Mouse (Mus musculus): ENCODE results near the gene Galnt18. TPM values are rescaled to one million over a fixed set of nuclear protein-coding genes. Genes with fewer than 3 reads are reported as not detected.

The Galnt18 gene
- polyA plus RNA-seq, 1 experiment from 2014 or later = 20.8 TPM

DNA sequence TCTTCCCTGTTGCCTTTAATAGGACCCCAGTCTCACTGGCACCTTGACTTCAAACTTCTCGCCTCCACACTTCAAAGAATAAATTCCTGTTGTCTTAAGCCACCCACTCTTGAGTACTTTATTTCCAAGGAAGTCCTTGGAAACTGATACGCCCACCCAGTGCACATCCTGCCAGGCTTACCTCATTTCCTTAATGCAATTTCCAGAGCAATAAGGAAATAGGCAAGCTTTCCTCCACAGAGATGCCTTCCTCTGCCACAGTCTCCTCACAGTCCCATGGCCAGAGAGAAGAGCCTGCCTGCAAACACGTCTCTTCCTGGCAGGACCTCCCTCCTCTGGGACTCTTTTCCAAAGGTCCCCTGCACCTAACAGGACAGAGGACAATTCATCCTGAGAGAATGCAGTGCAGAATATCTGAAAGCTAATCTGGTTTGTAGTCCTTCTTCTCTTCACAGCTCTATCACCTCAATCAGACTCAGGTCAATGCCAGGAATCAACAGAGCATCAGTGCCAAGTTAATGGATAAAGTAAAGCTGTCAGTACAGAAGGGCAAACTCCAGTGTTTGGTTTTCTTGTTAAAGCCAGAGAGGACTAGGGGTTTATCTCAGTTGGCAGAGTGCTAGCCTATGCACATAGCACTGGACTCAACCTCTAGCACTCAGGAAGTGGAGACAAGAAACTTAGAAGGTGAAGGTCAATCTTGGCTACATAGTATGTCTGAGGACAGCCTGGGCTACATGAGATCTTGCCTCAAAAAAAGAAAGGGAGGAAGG, 65.8 kb downstream of the Galnt18 start:
- H3K4me1 ChIP-seq (ENCODE audit: control insufficient read depth, insufficient read depth, low read length) = no peaks in the 10 kb centered on the region
- no peak overlapping the region for H3K9ac ChIP-seq (ENCODE audit: low read depth, low read length)
- WGBS = 82% methylated on average over 3 of the region's 3 CpGs
- no peak overlapping the region for H3K4me3 ChIP-seq (ENCODE audit: low read depth, low read length)
- H3K4me2 ChIP-seq (ENCODE audit: low read length) = no peak overlapping the region
- ATAC-seq = no peak
- no peaks in the 10 kb centered on the region for H3K36me3 ChIP-seq (ENCODE audit: control insufficient read depth, insufficient read depth, low read length)
- no peak overlapping the region for H3K27ac ChIP-seq (ENCODE audit: low read length)
- H3K27me3 ChIP-seq (ENCODE audit: control insufficient read depth, insufficient read depth, low read depth, low read length) = no peaks in the 10 kb centered on the region
- no peaks in the 10 kb centered on the region for H3K9me3 ChIP-seq (replicated peaks; ENCODE audit: control insufficient read depth, low read length, poor library complexity, severe bottlenecking)

DNA sequence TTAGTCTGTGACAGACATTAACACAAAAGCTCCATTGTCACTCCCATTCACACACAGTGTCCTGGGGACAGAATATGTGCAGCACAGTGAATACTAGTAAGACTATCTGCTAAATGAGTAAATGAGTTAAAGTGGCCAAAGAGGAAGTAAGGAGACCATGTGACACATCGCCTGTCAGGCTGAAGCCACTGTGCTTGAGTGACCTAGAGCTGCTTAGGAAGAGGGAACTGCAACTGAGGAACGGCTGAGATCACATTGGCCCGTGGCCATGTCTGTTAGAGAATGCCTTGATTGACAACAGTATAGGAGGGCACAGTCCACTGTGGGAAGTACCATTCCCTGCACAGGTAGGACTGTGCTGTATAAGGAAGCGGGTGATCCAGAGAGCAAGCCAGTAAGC, 67.0 kb downstream of the Galnt18 start:
- no peak overlapping the region for H3K4me3 ChIP-seq (ENCODE audit: low read depth, low read length)
- H3K27ac ChIP-seq (ENCODE audit: low read length) = no peak overlapping the region
- H3K27me3 ChIP-seq (ENCODE audit: control insufficient read depth, insufficient read depth, low read depth, low read length) = no peaks in the 10 kb centered on the region
- ATAC-seq = no peak
- no peak overlapping the region for H3K4me2 ChIP-seq (ENCODE audit: low read length)
- no peaks in the 10 kb centered on the region for H3K36me3 ChIP-seq (ENCODE audit: control insufficient read depth, insufficient read depth, low read length)
- no peaks in the 10 kb centered on the region for H3K4me1 ChIP-seq (ENCODE audit: control insufficient read depth, insufficient read depth, low read length)
- H3K9me3 ChIP-seq (replicated peaks; ENCODE audit: control insufficient read depth, low read length, poor library complexity, severe bottlenecking) = no peaks in the 10 kb centered on the region
- WGBS = 90% methylated on average over 4 of the region's 4 CpGs
- no peak overlapping the region for H3K9ac ChIP-seq (ENCODE audit: low read depth, low read length)

DNA sequence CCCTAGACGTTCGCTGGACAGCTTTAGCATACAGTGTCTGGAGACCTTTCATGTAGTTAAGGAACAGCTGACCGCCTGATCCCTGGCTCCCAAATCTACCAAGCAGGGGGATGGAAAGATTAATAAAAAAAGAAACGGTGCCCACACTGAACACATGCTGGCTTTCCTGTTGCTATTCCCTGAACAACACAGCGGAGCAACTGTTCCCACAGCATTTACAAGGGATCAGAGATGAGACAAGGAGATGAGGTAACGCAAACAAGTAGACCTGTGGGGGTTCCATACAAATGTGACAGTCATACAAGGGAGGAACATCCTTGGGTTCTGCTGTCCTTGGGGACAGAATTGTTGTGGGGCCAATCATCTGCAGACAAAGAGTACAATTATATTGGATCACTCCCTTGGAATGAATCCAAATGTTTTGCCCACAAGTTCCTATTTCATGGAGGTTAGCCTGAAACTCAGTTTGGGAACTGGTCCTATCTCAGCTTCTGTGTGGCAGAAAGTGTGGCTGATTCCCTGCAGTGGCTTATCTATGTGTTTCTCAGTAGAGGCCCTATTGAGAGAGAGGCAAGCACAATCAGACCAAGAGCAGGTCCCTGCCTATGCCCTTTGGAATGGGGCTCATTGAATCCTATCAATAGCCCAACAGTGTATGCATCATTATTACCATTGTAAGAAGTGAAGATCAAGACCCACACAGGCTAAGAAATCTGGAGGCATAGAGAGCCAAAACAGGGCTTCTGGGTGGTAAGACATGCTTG, 68.5 kb downstream of the Galnt18 start:
- ATAC-seq = no peak
- Histone ChIP-seq H3K27me3 (ENCODE audit: control insufficient read depth, insufficient read depth, low read depth, low read length) (no peaks in the 10 kb centered on the region), H3K9me3 (replicated peaks; ENCODE audit: control insufficient read depth, low read length, poor library complexity, severe bottlenecking) (no peaks in the 10 kb centered on the region), H3K4me2 (ENCODE audit: low read length) (no peak overlapping the region), H3K4me1 (ENCODE audit: control insufficient read depth, insufficient read depth, low read length) (no peaks in the 10 kb centered on the region), H3K9ac (ENCODE audit: low read depth, low read length) (no peak overlapping the region), H3K4me3 (ENCODE audit: low read depth, low read length) (no peak overlapping the region), H3K36me3 (ENCODE audit: control insufficient read depth, insufficient read depth, low read length) (no peaks in the 10 kb centered on the region), H3K27ac (ENCODE audit: low read length) (no peak overlapping the region)
- WGBS = 68% methylated on average over 6 of the region's 6 CpGs

DNA sequence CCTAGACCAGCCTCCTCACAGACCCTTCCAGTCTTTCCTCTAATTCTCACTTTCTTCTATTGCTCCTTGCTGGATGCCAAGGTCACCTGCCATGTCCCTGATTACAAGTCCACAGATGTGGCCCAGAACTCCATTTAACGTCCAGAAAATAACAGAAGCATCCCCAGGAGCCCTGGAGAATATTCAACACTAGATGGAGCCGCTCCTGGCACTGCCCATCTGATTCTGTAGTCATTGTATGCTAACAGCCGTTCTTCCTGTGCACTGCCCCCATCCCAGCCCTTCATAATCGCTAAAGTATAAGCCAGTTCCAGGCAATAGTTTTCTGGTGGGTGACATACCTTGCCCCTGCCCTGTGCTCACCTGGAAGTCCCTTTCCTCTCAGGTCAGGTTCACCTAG, 69.5 kb downstream of the Galnt18 start:
- H3K36me3 ChIP-seq (ENCODE audit: control insufficient read depth, insufficient read depth, low read length) = no peaks in the 10 kb centered on the region
- H3K27ac ChIP-seq (ENCODE audit: low read length) = no peak overlapping the region
- ATAC-seq = no peak
- no peaks in the 10 kb centered on the region for H3K4me1 ChIP-seq (ENCODE audit: control insufficient read depth, insufficient read depth, low read length)
- no peak overlapping the region for H3K4me3 ChIP-seq (ENCODE audit: low read depth, low read length)
- H3K4me2 ChIP-seq (ENCODE audit: low read length) = no peak overlapping the region
- no peaks in the 10 kb centered on the region for H3K27me3 ChIP-seq (ENCODE audit: control insufficient read depth, insufficient read depth, low read depth, low read length)
- no peaks in the 10 kb centered on the region for H3K9me3 ChIP-seq (replicated peaks; ENCODE audit: control insufficient read depth, low read length, poor library complexity, severe bottlenecking)
- WGBS = 42% methylated on average over 4 of the region's 4 CpGs
- no peak overlapping the region for H3K9ac ChIP-seq (ENCODE audit: low read depth, low read length)

DNA sequence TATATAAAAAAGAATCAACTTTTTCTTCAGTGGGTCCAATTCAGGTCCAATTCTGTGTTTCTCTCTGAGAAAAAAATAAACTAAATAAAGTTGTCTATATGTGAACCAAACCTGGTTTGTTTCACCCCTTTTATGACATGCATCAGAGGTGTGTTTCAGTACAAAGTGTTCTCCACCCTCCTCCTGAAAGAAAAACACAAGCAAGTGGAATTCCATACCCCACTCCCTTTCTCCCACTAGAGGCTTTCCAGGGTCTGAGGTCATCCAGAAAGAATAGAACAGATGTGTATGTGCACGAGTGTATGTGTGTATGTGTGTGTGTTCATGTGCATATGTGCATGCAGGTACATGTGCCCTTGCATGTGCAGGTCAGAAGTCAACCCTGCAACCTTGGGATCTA, 71.2 kb downstream of the Galnt18 start:
- H3K36me3 ChIP-seq (ENCODE audit: control insufficient read depth, insufficient read depth, low read length) = no peaks in the 10 kb centered on the region
- no peak overlapping the region for H3K27ac ChIP-seq (ENCODE audit: low read length)
- no peaks in the 10 kb centered on the region for H3K27me3 ChIP-seq (ENCODE audit: control insufficient read depth, insufficient read depth, low read depth, low read length)
- no peak overlapping the region for H3K4me2 ChIP-seq (ENCODE audit: low read length)
- H3K9me3 ChIP-seq (replicated peaks; ENCODE audit: control insufficient read depth, low read length, poor library complexity, severe bottlenecking) = no peaks in the 10 kb centered on the region
- no peak for ATAC-seq
- H3K9ac ChIP-seq (ENCODE audit: low read depth, low read length) = no peak overlapping the region
- H3K4me1 ChIP-seq (ENCODE audit: control insufficient read depth, insufficient read depth, low read length) = no peaks in the 10 kb centered on the region
- 46% methylated on average over 1 of the region's 1 CpGs for WGBS
- H3K4me3 ChIP-seq (ENCODE audit: low read depth, low read length) = no peak overlapping the region

DNA sequence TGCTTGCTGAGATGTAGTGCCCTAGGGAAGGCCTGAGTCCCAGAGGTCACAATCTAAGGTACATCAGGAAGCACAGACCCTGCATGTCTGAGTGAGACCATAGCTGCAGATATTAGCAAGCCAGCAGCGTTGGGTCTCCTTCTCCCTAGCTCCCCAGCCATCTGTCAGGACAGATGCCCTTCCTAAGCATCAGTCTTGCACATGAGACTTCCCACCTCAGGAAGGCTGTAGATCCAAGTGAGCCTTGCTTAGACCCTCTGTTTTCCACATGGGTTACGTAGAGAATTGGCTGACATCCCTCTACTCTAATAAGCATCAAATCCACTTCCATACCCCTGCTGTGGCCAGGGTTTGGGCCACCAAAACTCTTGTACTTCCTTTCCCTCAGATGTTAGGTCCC, 76.8 kb downstream of the Galnt18 start:
- WGBS = 89% methylated on average over 2 of the region's 2 CpGs

DNA sequence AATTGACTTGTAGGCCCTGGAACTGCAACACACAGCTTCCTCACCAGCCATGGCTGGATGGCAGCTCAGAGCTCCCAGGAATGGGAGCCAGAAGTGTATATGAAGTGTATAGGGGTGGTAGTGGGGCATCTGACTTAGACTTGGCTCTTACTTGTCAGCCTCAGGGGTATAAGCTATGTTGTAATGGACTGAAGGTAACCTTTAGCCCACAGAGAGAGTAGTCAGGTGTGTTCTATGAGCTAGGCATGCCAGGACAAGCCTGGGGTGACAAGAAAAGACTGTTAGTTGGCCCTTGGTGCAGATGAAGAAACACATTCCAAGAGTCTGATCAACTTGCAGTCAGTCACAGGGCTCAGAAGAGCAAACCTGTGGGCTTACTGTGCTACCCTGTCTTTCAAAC, 78.0 kb downstream of the Galnt18 start:
- no peak overlapping the region for H3K4me3 ChIP-seq (ENCODE audit: low read depth, low read length)
- ATAC-seq = no peak
- no peak overlapping the region for H3K9ac ChIP-seq (ENCODE audit: low read depth, low read length)
- H3K4me1 ChIP-seq (ENCODE audit: control insufficient read depth, insufficient read depth, low read length) = peaks cover 7% of the 10 kb centered on the region; the same call in 1 of the 2 replicates
- H3K27me3 ChIP-seq (ENCODE audit: control insufficient read depth, insufficient read depth, low read depth, low read length) = no peaks in the 10 kb centered on the region
- no peak overlapping the region for H3K4me2 ChIP-seq (ENCODE audit: low read length)
- H3K36me3 ChIP-seq (ENCODE audit: control insufficient read depth, insufficient read depth, low read length) = no peaks in the 10 kb centered on the region
- no peak overlapping the region for H3K27ac ChIP-seq (ENCODE audit: low read length)
- no peaks in the 10 kb centered on the region for H3K9me3 ChIP-seq (replicated peaks; ENCODE audit: control insufficient read depth, low read length, poor library complexity, severe bottlenecking)

More for the DNA sequence above, 76.8 kb downstream of the Galnt18 start:
- no peak overlapping the region for H3K9ac ChIP-seq (ENCODE audit: low read depth, low read length)
- no peaks in the 10 kb centered on the region for H3K36me3 ChIP-seq (ENCODE audit: control insufficient read depth, insufficient read depth, low read length)
- peaks cover 7% of the 10 kb centered on the region; the same call in 1 of the 2 replicates for H3K4me1 ChIP-seq (ENCODE audit: control insufficient read depth, insufficient read depth, low read length)
- no peak for ATAC-seq
- no peak overlapping the region for H3K4me2 ChIP-seq (ENCODE audit: low read length)
- no peaks in the 10 kb centered on the region for H3K27me3 ChIP-seq (ENCODE audit: control insufficient read depth, insufficient read depth, low read depth, low read length)
- H3K4me3 ChIP-seq (ENCODE audit: low read depth, low read length) = no peak overlapping the region
- no peak overlapping the region for H3K27ac ChIP-seq (ENCODE audit: low read length)
- H3K9me3 ChIP-seq (replicated peaks; ENCODE audit: control insufficient read depth, low read length, poor library complexity, severe bottlenecking) = no peaks in the 10 kb centered on the region

DNA sequence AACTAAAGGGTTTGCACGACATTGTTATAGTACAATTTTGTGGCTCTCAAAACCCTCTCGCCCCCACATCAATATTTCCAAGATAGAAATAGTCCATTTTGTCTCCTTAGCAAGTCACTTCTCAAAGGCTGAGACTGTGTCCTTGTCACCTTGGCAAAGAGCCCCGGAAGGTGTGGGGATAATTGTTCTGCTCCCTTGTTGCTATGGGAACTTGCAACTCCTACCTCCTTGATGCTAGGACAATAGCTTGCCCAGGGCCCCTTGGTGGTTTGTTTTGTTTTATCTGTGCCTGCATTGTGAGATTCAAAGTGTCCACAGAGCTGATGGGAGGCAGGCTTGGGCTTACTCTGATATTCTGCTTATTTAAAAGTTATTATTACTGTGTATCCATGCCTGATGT, 80.3 kb downstream of the Galnt18 start:
- no peaks in the 10 kb centered on the region for H3K36me3 ChIP-seq (ENCODE audit: control insufficient read depth, insufficient read depth, low read length)

DNA sequence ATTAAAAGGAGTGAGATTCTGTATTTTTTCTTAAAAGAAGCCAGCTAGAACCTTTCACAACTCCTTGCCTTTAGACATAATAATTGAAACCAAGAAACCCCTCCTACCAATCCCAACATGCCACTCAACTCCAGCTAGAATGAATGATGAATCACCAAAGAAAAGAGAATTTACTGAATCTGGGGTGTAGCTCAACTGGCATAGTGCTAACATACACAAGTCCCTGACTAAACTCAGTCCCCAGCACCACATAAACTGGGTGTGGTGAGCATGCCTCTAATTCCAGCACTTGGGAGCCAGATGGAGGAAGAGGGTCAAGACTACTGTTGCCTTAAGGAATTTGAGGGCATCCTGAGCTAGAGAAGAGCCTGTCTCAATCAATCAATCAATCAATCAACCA, 83.6 kb downstream of the Galnt18 start:
- Histone ChIP-seq H3K4me3 (ENCODE audit: low read depth, low read length) (no peak overlapping the region), H3K9me3 (replicated peaks; ENCODE audit: control insufficient read depth, low read length, poor library complexity, severe bottlenecking) (no peaks in the 10 kb centered on the region), H3K27ac (ENCODE audit: low read length) (no peak overlapping the region), H3K9ac (ENCODE audit: low read depth, low read length) (no peak overlapping the region), H3K4me2 (ENCODE audit: low read length) (no peak overlapping the region), H3K36me3 (ENCODE audit: control insufficient read depth, insufficient read depth, low read length) (no peaks in the 10 kb centered on the region), H3K4me1 (ENCODE audit: control insufficient read depth, insufficient read depth, low read length) (peaks cover 7% of the 10 kb centered on the region; the same call in 1 of the 2 replicates), H3K27me3 (ENCODE audit: control insufficient read depth, insufficient read depth, low read depth, low read length) (no peaks in the 10 kb centered on the region)
- no peak for ATAC-seq

More for the DNA sequence above, 80.3 kb downstream of the Galnt18 start:
- Histone ChIP-seq H3K9ac (ENCODE audit: low read depth, low read length) (no peak overlapping the region), H3K4me2 (ENCODE audit: low read length) (no peak overlapping the region), H3K4me3 (ENCODE audit: low read depth, low read length) (no peak overlapping the region), H3K4me1 (ENCODE audit: control insufficient read depth, insufficient read depth, low read length) (peaks cover 7% of the 10 kb centered on the region; the same call in 1 of the 2 replicates), H3K27me3 (ENCODE audit: control insufficient read depth, insufficient read depth, low read depth, low read length) (no peaks in the 10 kb centered on the region), H3K9me3 (replicated peaks; ENCODE audit: control insufficient read depth, low read length, poor library complexity, severe bottlenecking) (no peaks in the 10 kb centered on the region), H3K27ac (ENCODE audit: low read length) (peak overlapping the region; percentile 23; the same call in 1 of the 2 replicates)
- 49% methylated on average over 3 of the region's 3 CpGs for WGBS
- ATAC-seq = peak; percentile 62; the same call in 1 of the 2 replicates

Measured in midbrain, embryonic 16.5 days (tissue).